In the genomic region with DNA sequence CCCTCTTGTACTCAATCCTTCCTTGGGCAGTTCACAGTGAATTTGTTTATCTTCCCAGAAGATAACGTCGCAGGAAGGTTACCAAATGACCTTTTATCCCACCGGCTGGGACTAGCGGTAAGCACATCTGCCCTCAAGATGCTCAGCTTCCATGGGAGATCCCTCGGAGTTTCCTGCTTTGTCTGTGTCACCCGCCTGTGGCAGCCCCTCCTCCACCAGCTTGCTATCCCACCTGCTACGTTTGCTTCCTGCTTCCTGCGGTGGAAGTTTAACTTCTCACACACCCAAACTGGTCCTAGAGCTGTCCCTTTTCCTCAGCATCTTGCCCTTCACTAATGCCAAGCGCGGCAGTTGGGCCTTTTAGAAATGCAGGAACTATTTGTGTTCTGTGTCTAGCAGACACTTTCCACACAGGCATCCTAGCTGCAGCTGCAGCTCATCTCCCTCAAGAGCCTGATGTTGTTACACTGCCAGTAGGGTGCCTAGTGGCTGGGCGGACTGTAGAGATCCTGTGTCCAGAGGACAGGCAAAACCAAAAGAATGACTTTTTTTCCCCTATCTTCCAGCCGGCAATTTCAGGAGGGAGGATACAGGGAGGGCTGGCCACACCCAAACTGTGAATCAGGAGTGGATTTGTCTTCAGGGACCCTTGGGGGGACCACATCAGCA, we compare ENCODE assay signal across 10 mouse cellular contexts.
DNase-seq lines count a peak whose midpoint lies in the region; ATAC-seq and TF ChIP-seq lines count a peak whose summit lies in the region.
"Had no signal": no experiment of that assay in that cellular context is flagged by ENCODE, and none has a peak within 500 bp of the region (broad histone marks: within the 10 kb centered on the region; RNA-seq: fewer than 3 reads in every experiment).

No protein-coding gene starts in this region.

- H3K9ac ChIP-seq in hindbrain, embryonic 13.5 days = no peak overlapping the region
- peak overlapping the region; percentile 11 for H3K9ac ChIP-seq in embryonic facial prominence, embryonic 13.5 days
- H3K9ac ChIP-seq in intestine, embryonic 15.5 days = 0 out of 2 replicates have a peak overlapping the region, but pooled peaks have one; percentile 1
- 0 out of 2 replicates have a peak overlapping the region, but pooled peaks have one; percentile 19 for H3K9ac ChIP-seq in midbrain, postnatal 0 days (replicated peaks; ENCODE audit: low read length, poor library complexity, severe bottlenecking)

- 7% methylated on average over 12 of the region's 12 CpGs for WGBS in hindbrain, embryonic 10.5 days
- WGBS in hindbrain, embryonic 13.5 days = 10% methylated on average over 12 of the region's 12 CpGs
- 6% methylated on average over 12 of the region's 12 CpGs for WGBS in embryonic facial prominence, embryonic 13.5 days
- 7% methylated on average over 12 of the region's 12 CpGs for WGBS in intestine, embryonic 15.5 days
- 8% methylated on average over 12 of the region's 12 CpGs for WGBS in midbrain, postnatal 0 days

- no peak overlapping the region for H3K4me2 ChIP-seq in hindbrain, embryonic 13.5 days
- peak overlapping the region; percentile 5; the same call in 1 of the 2 replicates for H3K4me2 ChIP-seq in embryonic facial prominence, embryonic 13.5 days
- H3K4me2 ChIP-seq in intestine, embryonic 15.5 days (replicated peaks) = peak overlapping the region; percentile 37
- no peak overlapping the region for H3K4me2 ChIP-seq in midbrain, postnatal 0 days (ENCODE audit: low read depth, low read length, poor library complexity, severe bottlenecking)

- no peaks in the 10 kb centered on the region for H3K27me3 ChIP-seq in hindbrain, embryonic 10.5 days (ENCODE audit: insufficient read depth, poor library complexity, severe bottlenecking)
- no peaks in the 10 kb centered on the region for H3K27me3 ChIP-seq in hindbrain, embryonic 13.5 days
- no peaks in the 10 kb centered on the region for H3K27me3 ChIP-seq in embryonic facial prominence, embryonic 13.5 days
- H3K27me3 ChIP-seq in intestine, embryonic 15.5 days (replicated peaks) = no peaks in the 10 kb centered on the region
- H3K27me3 ChIP-seq in midbrain, postnatal 0 days (ENCODE audit: insufficient read depth, low read length) = no peaks in the 10 kb centered on the region

- DNase-seq in hindbrain, embryonic 10.5 days (ENCODE audit: low spot score) = peak; percentile 23
- no peak for DNase-seq in midbrain, postnatal 0 days (ENCODE audit: low spot score)
- DNase-seq in adrenal gland, adult 8-10 months = no peak
- no peak for DNase-seq in urinary bladder, postnatal 36 days (ENCODE audit: low spot score in 2 of 2)
- no peak for DNase-seq in thymus, postnatal 4 days
- DNase-seq: cerebellum, postnatal 14 days; thymus, postnatal 14 days had no signal

- H3K9me3 ChIP-seq in hindbrain, embryonic 10.5 days = peaks cover 4% of the 10 kb centered on the region; the same call in 1 of the 2 replicates
- no peaks in the 10 kb centered on the region for H3K9me3 ChIP-seq in hindbrain, embryonic 13.5 days
- H3K9me3 ChIP-seq in embryonic facial prominence, embryonic 13.5 days = no peaks in the 10 kb centered on the region
- H3K9me3 ChIP-seq in intestine, embryonic 15.5 days = no peaks in the 10 kb centered on the region
- no peaks in the 10 kb centered on the region for H3K9me3 ChIP-seq in midbrain, postnatal 0 days (ENCODE audit: low read length)

- H3K4me3 ChIP-seq in hindbrain, embryonic 10.5 days = peak overlapping the region; percentile 9; the same call in 1 of the 2 replicates
- H3K4me3 ChIP-seq in hindbrain, embryonic 13.5 days = no peak overlapping the region
- H3K4me3 ChIP-seq in embryonic facial prominence, embryonic 13.5 days = no peak overlapping the region
- no peak overlapping the region for H3K4me3 ChIP-seq in intestine, embryonic 15.5 days (replicated peaks)
- no peak overlapping the region for H3K4me3 ChIP-seq in midbrain, postnatal 0 days (ENCODE audit: low read depth, low read length)

- no peak for TF ChIP-seq CTCF in midbrain, postnatal 0 days (IDR thresholded peaks at IDR 0.05)

- ATAC-seq in hindbrain, embryonic 13.5 days (ENCODE audit: low FRiP score) = no peak
- ATAC-seq in embryonic facial prominence, embryonic 13.5 days (ENCODE audit: insufficient number of reproducible peaks, insufficient read depth, low FRiP score, low TSS enrichment, low read depth) = no peak
- peak; percentile 39; the same call in 1 of the 2 replicates for ATAC-seq in intestine, embryonic 15.5 days
- ATAC-seq in midbrain, postnatal 0 days (ENCODE audit: low FRiP score) = no peak

- peak overlapping the region; percentile 30 for H3K27ac ChIP-seq in hindbrain, embryonic 10.5 days
- H3K27ac ChIP-seq in hindbrain, embryonic 13.5 days = no peak overlapping the region
- peak overlapping the region; percentile 48; the same call in 1 of the 2 replicates for H3K27ac ChIP-seq in embryonic facial prominence, embryonic 13.5 days
- H3K27ac ChIP-seq in intestine, embryonic 15.5 days = no peak overlapping the region
- H3K27ac ChIP-seq in midbrain, postnatal 0 days (ENCODE audit: low read depth, low read length) = no peak overlapping the region

- no peaks in the 10 kb centered on the region for H3K36me3 ChIP-seq in hindbrain, embryonic 10.5 days
- H3K36me3 ChIP-seq in hindbrain, embryonic 13.5 days = no peaks in the 10 kb centered on the region
- H3K36me3 ChIP-seq in embryonic facial prominence, embryonic 13.5 days = no peaks in the 10 kb centered on the region
- H3K36me3 ChIP-seq in intestine, embryonic 15.5 days = no peaks in the 10 kb centered on the region
- no peaks in the 10 kb centered on the region for H3K36me3 ChIP-seq in midbrain, postnatal 0 days (ENCODE audit: insufficient read depth, low read length)

- H3K4me1 ChIP-seq in hindbrain, embryonic 10.5 days (replicated peaks) = peaks cover 15% of the 10 kb centered on the region
- H3K4me1 ChIP-seq in hindbrain, embryonic 13.5 days (replicated peaks) = peaks cover 7% of the 10 kb centered on the region; the same call in 1 of the 2 replicates
- peaks cover 16% of the 10 kb centered on the region for H3K4me1 ChIP-seq in embryonic facial prominence, embryonic 13.5 days
- peaks cover 11% of the 10 kb centered on the region for H3K4me1 ChIP-seq in intestine, embryonic 15.5 days (replicated peaks)
- peaks cover 3% of the 10 kb centered on the region; the same call in 1 of the 2 replicates for H3K4me1 ChIP-seq in midbrain, postnatal 0 days (ENCODE audit: insufficient read depth, low read length)

Comparison
In these comparisons a context has a peak if more than half of its experiments do, and no peak if none do; other contexts are left out.
1. H3K27ac ChIP-seq: peak in hindbrain, embryonic 10.5 days (single experiment) and embryonic facial prominence, embryonic 13.5 days (single experiment); none in hindbrain, embryonic 13.5 days (single experiment), intestine, embryonic 15.5 days (single experiment) and midbrain, postnatal 0 days (single experiment).
2. H3K4me2 ChIP-seq: peak in embryonic facial prominence, embryonic 13.5 days (single experiment) and intestine, embryonic 15.5 days (single experiment); none in hindbrain, embryonic 13.5 days (single experiment) and midbrain, postnatal 0 days (single experiment).